Mouse (Mus musculus) layer of hippocampus, postnatal 14 days (tissue): Measurements from ENCODE around the gene Dhx8. TPM values are rescaled to one million over a fixed set of nuclear protein-coding genes. Genes with fewer than 3 reads are reported as not detected.

ENCODE experiments used
- DNase-seq, 2 experiments: peaks; one replicate each; pipeline ENCODE4 v3.0.0; 2021 to 2022; ENCODE audit warnings: low spot score in 2 of 2, mixed read lengths in 1 of 2
- long read RNA-seq, 2 experiments: library from polyadenylated mRNA; stranded (forward); transcript quantifications; one replicate each; pipeline ENCODE4 v2.0.0; 2021
- total RNA-seq, 2 experiments: library from RNA; stranded (reverse); gene quantifications; 2 replicates each; pipeline ENCODE4 v1.2.3; 2021

The Dhx8 gene
- 10 to 100 TPM; 32.4 to 34.2 TPM for total RNA-seq
- long read RNA-seq, experiment 1, full-length matches to known transcripts: 19 of 28 reads
- long read RNA-seq, experiment 1, partial matches to known transcripts: 7 of 28 reads
- long read RNA-seq, experiment 1, other reads (novel, unspliced or antisense): 2 of 28 reads
- long read RNA-seq, experiment 2, full-length matches to known transcripts: 17 of 26 reads
- long read RNA-seq, experiment 2, partial matches to known transcripts: 6 of 26 reads
- long read RNA-seq, experiment 2, other reads (novel, unspliced or antisense): 3 of 26 reads

- DNase-seq: peak; percentile 98 to 99
Observed at GRCm38 (mm10) chr11:101732518-101733440, at the start of gene Dhx8. Gene Dhx8, plus strand, starts transcription at chr11:101732919.

GRCm38 (mm10) chr11:101687351-101688301, 45.1 kb upstream of the Dhx8 start:
- DNase-seq: peak; percentile 71 to 83

- DNase-seq: peak; percentile 78 to 90
Observed at GRCm38 (mm10) chr11:101689701-101690113, 43.0 kb upstream of the Dhx8 start.

GRCm38 (mm10) chr11:101690326-101690725, 42.4 kb upstream of the Dhx8 start:
- no peak for DNase-seq

GRCm38 (mm10) chr11:101695906-101696661, 36.6 kb upstream of the Dhx8 start:
- DNase-seq: peak; percentile 23 to 39

- no peak for DNase-seq
Observed at GRCm38 (mm10) chr11:101697156-101697861, 35.4 kb upstream of the Dhx8 start.

- no peak for DNase-seq
Observed at GRCm38 (mm10) chr11:101698114-101698513, 34.6 kb upstream of the Dhx8 start.

- DNase-seq: no peak
Observed at GRCm38 (mm10) chr11:101699556-101699955, 33.2 kb upstream of the Dhx8 start.

- DNase-seq: no peak
Observed at GRCm38 (mm10) chr11:101699991-101700390, 32.7 kb upstream of the Dhx8 start.

GRCm38 (mm10) chr11:101700446-101700845, 32.3 kb upstream of the Dhx8 start:
- peak; percentile 21 to 63 for DNase-seq

GRCm38 (mm10) chr11:101704081-101704480, 28.6 kb upstream of the Dhx8 start:
- no peak for DNase-seq

GRCm38 (mm10) chr11:101706764-101707448, 25.8 kb upstream of the Dhx8 start:
- DNase-seq: no peak

- DNase-seq: no peak
Observed at GRCm38 (mm10) chr11:101708482-101708881, 24.2 kb upstream of the Dhx8 start.

GRCm38 (mm10) chr11:101712811-101713210, 19.9 kb upstream of the Dhx8 start:
- no peak for DNase-seq

GRCm38 (mm10) chr11:101714012-101714411, 18.7 kb upstream of the Dhx8 start:
- DNase-seq: no peak

GRCm38 (mm10) chr11:101718324-101718723, 14.4 kb upstream of the Dhx8 start:
- no peak for DNase-seq

- DNase-seq: no peak
Observed at GRCm38 (mm10) chr11:101719986-101720520, 12.7 kb upstream of the Dhx8 start.

- DNase-seq: no peak
Observed at GRCm38 (mm10) chr11:101725043-101725442, 7.7 kb upstream of the Dhx8 start.

GRCm38 (mm10) chr11:101726765-101727164, 6.0 kb upstream of the Dhx8 start:
- DNase-seq: peak; percentile 13 to 26
